Mouse (Mus musculus) bone marrow macrophage, adult 2 months (primary cell): ENCODE measurements at regions not wholly inside any gene's neighbourhood (a gene's known extent, or its start where the extent isn't known, plus 50 kb on each side); places are given as distances from the start of the nearest gene placed in this dataset.
"Not testable (repeated sequence)": the region's sequence is repeated elsewhere in the genome, so short reads cannot be mapped to it uniquely, and the experiment has no call there.

Experiments
- H3K27ac ChIP-seq: 2 replicates; pipeline ENCODE4 v1.5.1; 2012; ENCODE audit warnings: low read depth, low read length; ENCODE audit not compliant: insufficient read depth
- H3K4me1 ChIP-seq: 2 replicates; pipeline ENCODE4 v1.6.1; 2012; ENCODE audit warnings: low read length; ENCODE audit not compliant: control insufficient read depth, insufficient read depth
- H3K4me3 ChIP-seq: 2 replicates; pipeline ENCODE4 v1.5.1; 2012; ENCODE audit warnings: mild to moderate bottlenecking, low read length, moderate library complexity; ENCODE audit not compliant: insufficient read depth
- CTCF ChIP-seq: IDR thresholded peaks from 2 replicates; pipeline ENCODE4 v1.5.1; 2012; ENCODE audit warnings: low read depth, mild to moderate bottlenecking, low read length, moderate library complexity
- POLR2A ChIP-seq: IDR thresholded peaks from 2 replicates; pipeline ENCODE4 v1.6.1; 2012; ENCODE audit warnings: mild to moderate bottlenecking, low read depth, low read length, borderline replicate concordance

DNA sequence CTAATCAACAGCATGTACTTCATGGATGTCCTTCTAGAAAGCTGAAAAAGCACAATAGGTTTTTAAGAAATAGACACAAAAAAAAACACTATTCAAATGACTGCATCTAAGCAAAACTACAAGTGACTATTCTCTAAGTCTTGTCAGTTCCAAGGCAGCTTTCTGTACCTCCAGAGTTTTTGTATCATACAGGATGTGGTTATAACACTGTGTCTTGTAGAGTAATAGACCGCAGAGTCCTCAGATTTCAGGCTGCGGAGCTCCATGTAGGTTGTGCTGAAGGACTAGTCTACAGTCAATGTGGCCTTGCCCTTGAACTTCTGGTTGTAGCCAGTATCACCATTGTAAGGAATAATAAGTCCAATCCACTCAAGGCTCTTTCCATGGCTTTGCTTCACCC lies 1137.7 kb upstream of the Zfp386 start:
- not testable (repeated sequence) for H3K27ac ChIP-seq, H3K4me1 ChIP-seq, H3K4me3 ChIP-seq

DNA sequence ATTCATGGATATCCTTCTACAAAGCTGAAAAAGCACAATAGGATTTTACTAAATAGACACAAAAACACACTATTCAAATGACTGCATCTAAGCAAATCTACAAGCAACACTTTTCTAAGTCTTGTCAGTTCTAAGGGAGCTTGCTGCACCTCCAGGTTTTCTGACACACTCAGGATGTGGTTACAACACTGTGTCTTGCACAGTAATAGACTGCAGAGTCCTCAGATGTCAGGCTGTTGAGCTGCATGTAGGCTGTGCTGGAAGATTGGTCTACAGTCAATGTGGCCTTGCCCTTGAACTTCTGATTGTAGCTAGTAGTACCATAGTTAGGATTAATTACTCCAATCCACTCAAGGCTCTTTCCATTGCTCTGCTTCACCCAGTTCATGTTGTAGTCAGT lies 1133.1 kb upstream of the Zfp386 start:
- H3K27ac ChIP-seq, H3K4me1 ChIP-seq, H3K4me3 ChIP-seq: not testable (repeated sequence)

DNA sequence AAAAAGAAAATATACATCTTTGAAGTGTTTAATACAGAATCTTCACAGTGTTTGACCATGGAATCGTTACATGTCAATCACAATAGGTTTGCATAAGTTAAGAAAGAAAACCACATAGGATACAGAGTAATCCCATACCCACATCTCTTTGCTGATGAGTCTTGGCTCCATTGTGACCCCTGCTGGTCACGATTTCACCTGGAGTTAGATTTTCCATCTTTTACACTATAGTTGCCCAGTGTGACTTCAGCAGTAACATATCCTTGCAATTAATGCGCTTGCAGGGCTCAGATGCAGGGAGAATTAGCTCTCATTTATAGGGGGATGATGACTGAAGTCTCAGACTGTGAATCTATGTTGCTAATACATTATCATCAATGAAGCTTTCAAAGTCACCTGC lies 1119.8 kb upstream of the Zfp386 start:
- Histone ChIP-seq H3K4me1 (no peaks in the 10 kb centered on the region), H3K4me3 (no peak overlapping the region), H3K27ac (no peak overlapping the region)
- TF ChIP-seq CTCF (no peak), POLR2A (no peak)

DNA sequence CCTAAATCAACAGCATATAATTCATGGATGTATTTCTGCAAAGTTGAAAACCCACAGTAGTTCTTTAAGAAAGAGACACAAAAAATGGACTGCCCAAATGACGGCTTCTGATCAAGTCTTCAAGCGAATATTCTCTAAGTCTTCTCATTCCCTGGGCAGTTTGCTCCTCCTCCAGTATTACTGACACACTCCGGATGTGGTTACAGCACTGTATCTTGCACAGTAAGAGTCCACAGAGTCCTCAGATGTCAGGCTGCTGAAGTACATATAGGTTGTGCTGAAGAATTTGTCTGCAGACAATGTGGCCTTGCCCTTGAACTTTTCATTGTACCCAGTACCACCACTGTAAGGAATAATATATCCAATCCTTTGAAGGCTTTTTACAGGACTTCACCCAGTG lies 1115.4 kb upstream of the Zfp386 start:
- no peak overlapping the region for H3K4me3 ChIP-seq
- no peak for TF ChIP-seq CTCF
- no peak for TF ChIP-seq POLR2A
- no peaks in the 10 kb centered on the region for H3K4me1 ChIP-seq
- no peak overlapping the region for H3K27ac ChIP-seq

DNA sequence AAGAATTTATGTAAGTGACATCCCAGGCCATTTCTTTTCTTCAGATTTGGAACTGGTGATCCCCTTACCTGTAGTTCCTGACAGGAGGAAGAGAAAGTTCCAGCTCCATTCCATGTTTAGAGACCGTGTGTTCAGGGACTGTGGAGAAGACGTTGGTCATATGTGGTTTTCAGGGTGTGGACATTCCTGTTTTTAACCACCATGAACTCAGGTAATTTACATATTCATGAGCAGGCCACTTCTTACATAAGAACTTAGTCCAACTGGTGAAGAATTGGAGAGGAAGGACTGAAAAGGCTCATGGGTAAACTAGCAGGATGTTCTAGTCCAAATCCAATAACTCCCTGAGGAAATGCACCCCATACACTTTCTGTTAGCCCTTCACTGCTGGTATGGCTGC lies 1114.9 kb upstream of the Zfp386 start:
- TF ChIP-seq CTCF, result no peak
- TF ChIP-seq POLR2A, result no peak
- Histone ChIP-seq H3K4me1 (no peaks in the 10 kb centered on the region), H3K4me3 (no peak overlapping the region), H3K27ac (no peak overlapping the region)

DNA sequence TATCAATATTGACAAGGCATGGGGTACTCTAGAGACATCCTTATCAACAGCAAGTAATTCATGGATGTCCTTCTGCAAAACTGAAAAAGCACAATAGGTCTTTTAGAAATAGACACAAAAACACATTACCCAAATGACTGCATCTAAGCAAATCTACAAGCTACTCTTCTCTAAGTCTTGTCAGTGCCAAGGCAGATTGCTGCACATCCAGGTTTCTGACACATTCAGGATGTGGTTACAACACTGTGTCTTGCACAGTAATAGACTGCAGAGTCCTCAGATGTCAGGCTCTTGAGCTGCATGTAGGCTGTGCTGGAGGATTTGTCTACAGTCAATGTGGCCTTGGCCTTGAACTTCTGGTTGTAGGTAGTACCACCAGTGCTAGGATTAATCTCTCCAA lies 1110.7 kb upstream of the Zfp386 start:
- not testable (repeated sequence) for H3K4me3 ChIP-seq, H3K4me1 ChIP-seq, H3K27ac ChIP-seq

DNA sequence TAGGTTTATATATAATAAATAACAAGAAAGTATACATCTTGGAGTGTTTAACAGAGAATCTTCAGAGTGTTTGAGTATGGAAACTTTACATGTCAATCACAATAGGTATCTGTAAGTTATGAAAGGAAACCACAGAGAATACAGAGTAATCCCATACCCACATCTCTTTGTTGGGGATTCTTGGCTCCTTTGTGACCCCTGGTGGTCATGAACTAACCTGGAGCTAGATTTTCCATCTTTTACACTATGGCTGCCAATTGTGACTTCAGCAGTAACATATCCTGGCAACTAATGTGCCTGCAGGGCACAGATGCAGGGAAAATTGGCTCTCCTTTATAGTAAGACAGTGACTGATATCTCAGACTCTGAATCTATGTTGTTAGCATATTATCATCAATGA lies 1107.9 kb upstream of the Zfp386 start:
- no peaks in the 10 kb centered on the region for H3K4me1 ChIP-seq
- H3K27ac ChIP-seq, result no peak overlapping the region
- no peak overlapping the region for H3K4me3 ChIP-seq
- no peak for TF ChIP-seq POLR2A
- no peak for TF ChIP-seq CTCF

DNA sequence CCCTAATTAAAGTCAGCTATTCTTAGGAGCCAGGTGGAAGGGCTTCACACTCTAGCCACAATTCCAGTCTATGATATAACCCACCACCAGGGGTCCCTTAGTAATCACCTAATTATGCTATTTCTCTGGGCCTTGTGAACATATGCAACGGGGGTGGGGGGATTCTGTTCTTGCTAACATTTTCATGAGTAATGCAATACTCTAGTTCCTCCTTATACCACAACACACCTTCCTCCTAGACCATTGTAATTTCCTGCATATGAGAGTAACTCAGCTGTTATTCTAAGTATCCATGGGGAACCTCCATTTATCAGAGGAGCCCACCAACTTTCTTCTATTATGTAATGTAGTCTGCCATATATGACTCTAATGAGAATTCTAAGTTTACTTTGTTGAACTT lies 1085.4 kb upstream of the Zfp386 start:
- H3K27ac ChIP-seq, result no peak overlapping the region
- H3K4me1 ChIP-seq, result no peaks in the 10 kb centered on the region
- no peak overlapping the region for H3K4me3 ChIP-seq
- TF ChIP-seq CTCF (no peak), POLR2A (no peak)

DNA sequence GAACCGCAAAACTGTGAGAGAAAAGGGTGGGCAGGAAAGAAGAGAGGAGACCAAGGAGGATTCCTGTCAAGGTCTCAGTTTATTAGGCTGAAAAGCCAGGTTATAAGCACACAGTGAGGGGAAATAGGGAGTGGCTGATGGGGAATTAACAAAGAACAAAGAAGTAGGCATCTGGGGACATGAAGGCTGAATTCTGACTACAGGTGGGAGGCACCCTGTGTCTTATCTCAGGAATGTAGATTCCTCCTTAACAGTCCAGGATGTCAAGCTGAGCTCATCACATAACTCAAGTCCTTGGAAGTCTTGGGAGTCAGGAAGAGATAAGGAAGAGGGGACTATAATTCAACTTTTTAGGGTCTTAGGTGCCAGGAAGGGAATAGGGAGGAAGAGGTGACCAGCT lies 1083.3 kb upstream of the Zfp386 start:
- H3K4me1 ChIP-seq, H3K4me3 ChIP-seq, H3K27ac ChIP-seq: not testable (repeated sequence)

DNA sequence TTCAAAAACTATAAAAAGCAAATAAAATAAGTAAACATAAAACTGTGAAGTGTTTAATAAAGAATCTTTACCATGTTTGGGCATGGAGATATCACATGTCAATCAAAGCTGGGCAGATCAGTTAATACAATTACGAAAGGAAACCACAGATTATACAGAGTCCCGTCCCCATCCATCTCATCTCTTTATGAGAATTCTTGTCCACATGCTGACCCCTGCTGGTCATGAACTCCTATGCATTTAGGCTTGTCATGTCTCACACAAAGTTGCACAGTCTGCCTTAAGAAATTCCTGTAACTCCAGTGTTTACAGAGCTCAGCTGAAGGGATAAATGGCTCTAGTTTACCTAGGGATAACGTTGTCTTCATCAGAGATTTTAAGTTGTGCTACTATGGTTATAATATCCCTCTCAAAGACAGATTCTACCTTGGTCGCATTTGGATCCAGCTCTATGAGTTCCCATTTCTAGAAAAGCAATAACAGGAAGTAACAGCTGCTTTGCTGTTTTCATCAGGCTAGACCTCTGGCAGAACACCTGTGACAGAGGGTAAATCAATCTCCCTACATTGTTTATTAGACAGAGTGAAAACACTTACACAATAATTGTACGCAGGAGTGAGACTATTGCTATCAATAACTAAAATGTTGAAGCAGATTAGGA lies 1065.9 kb upstream of the Zfp386 start:
- Histone ChIP-seq H3K27ac (no peak overlapping the region), H3K4me1 (no peaks in the 10 kb centered on the region), H3K4me3 (no peak overlapping the region)
- TF ChIP-seq CTCF (no peak), POLR2A (no peak)

DNA sequence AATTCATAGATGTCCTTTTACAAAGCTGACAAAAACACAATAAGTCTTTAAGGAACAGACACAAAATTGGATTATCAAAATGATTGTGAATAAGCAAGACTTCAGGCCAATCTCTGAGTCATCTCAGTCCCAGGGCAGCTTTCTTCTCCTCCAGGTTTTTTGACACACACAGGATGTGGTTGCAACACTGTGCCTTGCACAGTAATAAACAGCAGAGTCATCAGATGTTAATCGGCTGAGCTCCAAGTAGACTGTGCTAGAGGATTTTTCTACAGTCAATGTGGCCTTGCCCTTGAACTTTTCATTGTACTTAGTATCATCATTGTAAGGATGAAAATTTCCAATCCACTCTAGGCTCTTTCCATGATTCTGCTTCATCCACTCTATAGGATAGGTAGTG lies 1056.6 kb upstream of the Zfp386 start:
- Histone ChIP-seq H3K27ac (peak overlapping the region; percentile 26), H3K4me1 (peaks cover 14% of the 10 kb centered on the region), H3K4me3 (no peak overlapping the region)
- TF ChIP-seq CTCF, result no peak
- no peak for TF ChIP-seq POLR2A

DNA sequence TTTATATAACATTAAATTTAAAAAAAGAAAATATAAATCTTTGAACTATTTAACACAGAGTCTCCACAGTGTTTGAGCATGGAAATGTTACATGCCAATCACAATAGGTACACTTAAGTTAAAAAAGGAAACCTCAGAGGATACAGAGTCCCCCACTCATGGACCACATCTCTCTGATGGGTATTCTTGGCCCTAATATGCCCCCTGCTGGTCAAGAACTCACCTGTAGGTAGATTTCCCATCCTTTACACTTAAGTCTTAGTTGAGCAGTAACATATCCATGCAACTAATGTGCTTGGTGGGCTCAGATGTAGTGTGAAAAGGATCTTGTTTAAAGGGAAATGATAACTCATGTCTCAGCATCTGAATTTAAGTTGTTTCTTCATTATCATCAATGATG lies 1050.7 kb upstream of the Zfp386 start:
- no peak overlapping the region for H3K4me3 ChIP-seq
- H3K4me1 ChIP-seq, result no peaks in the 10 kb centered on the region
- no peak for TF ChIP-seq POLR2A
- TF ChIP-seq CTCF, result no peak
- H3K27ac ChIP-seq, result no peak overlapping the region
